Mouse (Mus musculus): ENCODE measurements around the gene Oard1. TPM values are rescaled to one million over a fixed set of nuclear protein-coding genes. Genes with fewer than 3 reads are reported as not detected.

Gene Oard1
- polyA plus RNA-seq, 1 experiment from 2014 or later: 82.5 TPM

DNA sequence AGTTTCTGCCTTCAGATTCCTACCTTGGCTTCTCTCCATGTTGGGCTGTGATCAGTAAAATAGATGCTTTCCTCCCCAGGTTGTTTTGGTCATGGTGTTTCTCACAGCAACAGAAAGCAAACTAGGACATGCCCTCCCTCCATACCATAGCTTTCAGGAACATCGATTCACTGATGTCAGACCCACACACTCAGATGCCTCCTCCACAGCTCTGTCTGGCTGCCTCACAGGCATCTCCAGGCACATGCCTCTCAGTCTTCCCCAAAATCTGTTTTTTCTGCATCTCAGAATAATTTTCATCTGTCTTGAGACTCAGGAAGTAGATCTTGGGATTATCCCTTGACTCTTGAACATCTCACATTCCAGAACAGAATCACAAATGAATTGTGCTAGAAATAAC lies 33.7 kb upstream of the Oard1 start:
- 81% methylated on average over 1 of the region's 1 CpGs for WGBS
- H3K27ac ChIP-seq (ENCODE audit: low read depth, low read length): no peak overlapping the region

DNA sequence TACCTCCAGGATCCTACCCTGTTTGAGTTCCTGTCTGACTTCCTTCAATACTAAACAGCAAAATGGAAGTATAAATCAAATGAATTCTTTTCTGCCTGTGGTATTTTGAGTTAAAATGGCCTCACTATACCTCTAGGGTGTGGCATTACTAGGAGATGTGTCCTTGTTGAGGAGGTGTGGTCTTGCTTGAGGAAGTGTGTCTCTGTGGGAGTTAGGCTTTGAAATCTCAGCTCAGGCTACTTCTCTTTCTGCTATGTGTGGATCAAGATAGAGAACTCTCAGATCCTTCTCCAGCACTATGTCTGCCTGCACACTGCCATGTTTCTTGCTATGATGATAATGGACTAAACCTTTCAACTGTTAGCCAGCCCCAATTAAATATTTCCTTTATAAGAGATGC lies 30.8 kb upstream of the Oard1 start:
- no peak overlapping the region for H3K4me3 ChIP-seq (ENCODE audit: low read length)
- no peak overlapping the region for H3K27ac ChIP-seq (ENCODE audit: low read depth, low read length)
- no peak overlapping the region for H3K9ac ChIP-seq (ENCODE audit: low read depth, low read length)
- no peaks in the 10 kb centered on the region for H3K4me1 ChIP-seq (ENCODE audit: control insufficient read depth, insufficient read depth, low read length)
- H3K4me2 ChIP-seq (replicated peaks; ENCODE audit: low read depth, low read length): no peak overlapping the region
- H3K36me3 ChIP-seq (ENCODE audit: control insufficient read depth, insufficient read depth, low read length): no peaks in the 10 kb centered on the region
- ATAC-seq (ENCODE audit: low FRiP score, low TSS enrichment): no peak
- H3K27me3 ChIP-seq (ENCODE audit: control insufficient read depth, insufficient read depth, low read length): no peaks in the 10 kb centered on the region
- no peaks in the 10 kb centered on the region for H3K9me3 ChIP-seq (ENCODE audit: control insufficient read depth, low read length)

More for the DNA sequence above, 33.7 kb upstream of the Oard1 start:
- Histone ChIP-seq H3K9me3 (ENCODE audit: control insufficient read depth, low read length) (no peaks in the 10 kb centered on the region), H3K4me1 (ENCODE audit: control insufficient read depth, insufficient read depth, low read length) (no peaks in the 10 kb centered on the region), H3K27me3 (ENCODE audit: control insufficient read depth, insufficient read depth, low read length) (no peaks in the 10 kb centered on the region), H3K4me3 (ENCODE audit: low read length) (no peak overlapping the region), H3K36me3 (ENCODE audit: control insufficient read depth, insufficient read depth, low read length) (no peaks in the 10 kb centered on the region), H3K4me2 (replicated peaks; ENCODE audit: low read depth, low read length) (no peak overlapping the region), H3K9ac (ENCODE audit: low read depth, low read length) (no peak overlapping the region)
- no peak for ATAC-seq (ENCODE audit: low FRiP score, low TSS enrichment)

DNA sequence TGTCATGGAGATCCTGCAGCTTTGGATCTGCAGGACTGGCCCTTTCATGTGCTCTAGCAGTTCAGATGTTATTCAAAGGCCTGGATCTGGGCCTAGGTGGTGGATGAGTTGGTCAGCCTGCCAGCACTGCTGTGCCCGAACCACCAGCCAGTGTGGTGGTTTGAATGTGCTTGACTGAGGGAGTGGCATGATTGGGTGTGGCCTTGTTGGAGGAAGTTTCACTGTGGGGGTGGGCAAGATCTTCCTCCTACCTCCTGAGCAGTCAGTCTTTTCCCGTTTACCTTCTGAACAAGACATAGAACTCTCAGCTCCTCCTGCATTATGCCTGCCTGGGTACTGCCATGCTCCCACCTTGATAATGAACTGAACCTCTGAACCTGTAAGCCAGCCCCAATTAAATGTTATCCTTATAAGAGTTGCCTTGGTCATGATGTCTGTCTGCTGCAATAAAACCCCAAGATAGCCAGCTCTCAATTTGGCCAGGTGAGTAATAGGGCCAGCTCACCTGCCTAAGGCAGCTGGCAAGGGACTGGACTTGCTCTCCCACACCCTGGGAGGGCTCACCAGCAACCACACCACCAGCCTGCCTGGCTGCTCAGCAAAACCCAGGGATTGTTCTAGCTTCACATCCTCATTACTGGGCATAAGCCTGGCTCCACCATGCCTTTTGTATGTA lies 23.9 kb upstream of the Oard1 start:
- Histone ChIP-seq H3K4me2 (replicated peaks; ENCODE audit: low read depth, low read length) (no peak overlapping the region), H3K9me3 (ENCODE audit: control insufficient read depth, low read length) (no peaks in the 10 kb centered on the region), H3K27ac (ENCODE audit: low read depth, low read length) (no peak overlapping the region), H3K27me3 (ENCODE audit: control insufficient read depth, insufficient read depth, low read length) (no peaks in the 10 kb centered on the region), H3K4me1 (ENCODE audit: control insufficient read depth, insufficient read depth, low read length) (no peaks in the 10 kb centered on the region), H3K9ac (ENCODE audit: low read depth, low read length) (no peak overlapping the region), H3K36me3 (ENCODE audit: control insufficient read depth, insufficient read depth, low read length) (peaks cover 49% of the 10 kb centered on the region), H3K4me3 (ENCODE audit: low read length) (no peak overlapping the region)
- 76% methylated on average over 2 of the region's 2 CpGs for WGBS
- no peak for ATAC-seq (ENCODE audit: low FRiP score, low TSS enrichment)

DNA sequence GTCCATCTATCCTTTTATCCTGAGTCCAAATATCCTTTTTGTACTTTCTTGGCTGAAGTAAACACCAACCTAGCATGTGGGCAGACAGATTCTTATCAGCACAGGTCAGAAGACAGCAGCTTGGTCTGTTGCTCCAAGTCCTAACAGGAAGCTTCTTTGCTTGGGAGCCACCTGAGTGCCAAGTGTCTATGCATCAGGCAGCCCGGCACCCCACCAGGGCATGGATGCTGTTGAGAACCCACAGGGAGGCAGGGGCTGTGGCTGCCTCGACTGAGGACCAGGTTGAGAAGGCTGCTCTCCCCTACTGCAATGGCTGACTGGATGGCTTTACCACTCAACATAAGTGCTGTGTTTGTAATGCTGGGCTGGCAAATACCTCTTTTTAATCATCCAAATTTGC lies 21.1 kb upstream of the Oard1 start:
- Histone ChIP-seq H3K9me3 (ENCODE audit: control insufficient read depth, low read length) (no peaks in the 10 kb centered on the region), H3K4me1 (ENCODE audit: control insufficient read depth, insufficient read depth, low read length) (no peaks in the 10 kb centered on the region), H3K36me3 (ENCODE audit: control insufficient read depth, insufficient read depth, low read length) (peaks cover 76% of the 10 kb centered on the region), H3K9ac (ENCODE audit: low read depth, low read length) (no peak overlapping the region), H3K27ac (ENCODE audit: low read depth, low read length) (no peak overlapping the region), H3K27me3 (ENCODE audit: control insufficient read depth, insufficient read depth, low read length) (no peaks in the 10 kb centered on the region), H3K4me2 (replicated peaks; ENCODE audit: low read depth, low read length) (no peak overlapping the region), H3K4me3 (ENCODE audit: low read length) (no peak overlapping the region)
- ATAC-seq (ENCODE audit: low FRiP score, low TSS enrichment): no peak
- 88% methylated on average over 2 of the region's 2 CpGs for WGBS

DNA sequence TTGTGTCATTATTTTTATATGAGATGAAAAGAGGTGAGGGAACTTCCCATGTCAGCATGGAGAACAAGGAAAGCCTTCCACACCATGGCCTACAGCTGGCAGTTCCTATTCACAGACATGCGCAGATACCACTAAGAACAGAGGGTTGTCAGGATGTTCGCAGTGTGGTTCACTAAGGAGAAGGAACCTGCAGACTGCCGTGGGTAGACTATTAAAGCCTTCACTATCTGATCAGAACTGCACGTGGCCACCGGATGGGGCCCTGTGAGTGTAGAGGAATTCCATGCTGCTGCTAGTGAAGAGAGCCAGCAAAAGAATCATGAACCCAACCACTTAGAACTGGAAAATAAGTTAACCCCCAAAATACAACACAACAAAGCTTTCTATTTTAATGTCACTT lies 20.4 kb upstream of the Oard1 start:
- H3K4me3 ChIP-seq (ENCODE audit: low read length): no peak overlapping the region
- no peaks in the 10 kb centered on the region for H3K9me3 ChIP-seq (ENCODE audit: control insufficient read depth, low read length)
- H3K9ac ChIP-seq (ENCODE audit: low read depth, low read length): no peak overlapping the region
- H3K27ac ChIP-seq (ENCODE audit: low read depth, low read length): no peak overlapping the region
- no peak for ATAC-seq (ENCODE audit: low FRiP score, low TSS enrichment)
- H3K27me3 ChIP-seq (ENCODE audit: control insufficient read depth, insufficient read depth, low read length): no peaks in the 10 kb centered on the region
- H3K36me3 ChIP-seq (ENCODE audit: control insufficient read depth, insufficient read depth, low read length): peaks cover 84% of the 10 kb centered on the region
- 95% methylated on average over 5 of the region's 5 CpGs for WGBS
- no peak overlapping the region for H3K4me2 ChIP-seq (replicated peaks; ENCODE audit: low read depth, low read length)
- H3K4me1 ChIP-seq (ENCODE audit: control insufficient read depth, insufficient read depth, low read length): no peaks in the 10 kb centered on the region

DNA sequence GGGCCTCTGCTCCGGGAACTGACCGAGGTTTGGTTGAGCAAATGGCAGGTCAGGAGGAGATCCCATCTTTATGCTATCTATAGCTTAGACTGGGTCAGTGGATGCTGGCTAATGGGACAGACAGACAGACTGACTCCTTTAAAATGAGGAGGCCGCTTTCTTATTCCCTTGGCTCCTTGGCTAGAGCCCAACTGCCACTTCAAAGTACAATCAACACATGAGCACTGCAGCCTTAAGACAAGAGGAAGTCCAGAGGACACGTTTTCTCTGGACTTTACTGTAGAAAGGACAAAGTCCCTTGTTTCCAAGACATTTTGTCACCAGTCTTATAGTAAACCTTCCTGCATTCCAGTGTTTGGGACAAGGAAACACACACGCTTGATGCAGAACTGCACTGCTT lies 18.4 kb upstream of the Oard1 start:
- H3K9me3 ChIP-seq (ENCODE audit: control insufficient read depth, low read length): no peaks in the 10 kb centered on the region
- no peak overlapping the region for H3K9ac ChIP-seq (ENCODE audit: low read depth, low read length)
- H3K4me2 ChIP-seq (replicated peaks; ENCODE audit: low read depth, low read length): no peak overlapping the region
- H3K27ac ChIP-seq (ENCODE audit: low read depth, low read length): no peak overlapping the region
- no peaks in the 10 kb centered on the region for H3K27me3 ChIP-seq (ENCODE audit: control insufficient read depth, insufficient read depth, low read length)
- no peaks in the 10 kb centered on the region for H3K4me1 ChIP-seq (ENCODE audit: control insufficient read depth, insufficient read depth, low read length)
- H3K36me3 ChIP-seq (ENCODE audit: control insufficient read depth, insufficient read depth, low read length): peaks cover 98% of the 10 kb centered on the region
- no peak for ATAC-seq (ENCODE audit: low FRiP score, low TSS enrichment)
- 92% methylated on average over 5 of the region's 5 CpGs for WGBS
- H3K4me3 ChIP-seq (ENCODE audit: low read length): no peak overlapping the region

DNA sequence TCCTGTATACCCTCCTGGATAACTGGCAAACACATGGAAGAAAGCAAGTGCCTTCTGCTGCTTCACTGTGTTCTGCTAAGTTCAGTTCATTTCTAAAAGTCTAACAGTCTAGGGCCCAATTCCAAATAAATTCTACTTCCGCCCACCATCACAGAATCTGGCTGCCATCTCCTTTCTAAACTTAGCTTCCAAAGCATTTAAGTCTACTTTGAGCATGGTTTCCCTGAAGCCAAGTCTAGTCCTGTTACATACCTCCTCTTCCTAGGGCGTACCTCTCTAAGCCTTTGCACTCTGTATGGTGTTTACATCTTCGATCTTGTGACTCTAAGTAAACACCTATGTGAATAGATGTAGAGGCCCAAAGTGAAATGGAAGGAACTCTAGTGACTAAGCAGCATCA lies 17.2 kb upstream of the Oard1 start:
- Histone ChIP-seq H3K9ac (ENCODE audit: low read depth, low read length) (no peak overlapping the region), H3K4me2 (replicated peaks; ENCODE audit: low read depth, low read length) (no peak overlapping the region), H3K4me3 (ENCODE audit: low read length) (no peak overlapping the region), H3K27ac (ENCODE audit: low read depth, low read length) (no peak overlapping the region), H3K9me3 (ENCODE audit: control insufficient read depth, low read length) (no peaks in the 10 kb centered on the region), H3K27me3 (ENCODE audit: control insufficient read depth, insufficient read depth, low read length) (no peaks in the 10 kb centered on the region), H3K4me1 (ENCODE audit: control insufficient read depth, insufficient read depth, low read length) (no peaks in the 10 kb centered on the region), H3K36me3 (ENCODE audit: control insufficient read depth, insufficient read depth, low read length) (peaks cover 91% of the 10 kb centered on the region)
- ATAC-seq (ENCODE audit: low FRiP score, low TSS enrichment): no peak
- WGBS: 95% methylated on average over 3 of the region's 3 CpGs

DNA sequence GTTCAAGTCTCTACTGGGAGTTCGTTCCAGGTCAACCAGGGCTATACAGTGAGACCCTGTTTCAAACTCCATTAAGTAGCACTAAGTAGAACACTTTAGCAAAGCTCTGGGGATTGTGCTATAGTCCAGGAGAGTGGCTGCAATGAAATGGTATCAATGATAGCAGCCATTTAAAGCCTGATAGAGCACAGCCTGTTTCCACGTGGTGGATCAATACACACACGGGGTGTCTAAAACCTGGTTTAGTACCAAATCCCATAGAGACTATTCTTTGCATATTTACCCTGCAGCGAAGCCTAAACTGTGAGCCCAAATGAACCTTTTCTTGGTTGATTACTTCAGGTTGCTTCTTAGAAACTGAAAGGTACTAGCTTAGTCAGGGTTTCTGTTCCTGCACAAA lies 8.1 kb upstream of the Oard1 start:
- Histone ChIP-seq H3K36me3 (ENCODE audit: control insufficient read depth, insufficient read depth, low read length) (peaks cover 36% of the 10 kb centered on the region), H3K4me2 (replicated peaks; ENCODE audit: low read depth, low read length) (no peak overlapping the region), H3K9me3 (ENCODE audit: control insufficient read depth, low read length) (no peaks in the 10 kb centered on the region), H3K4me3 (ENCODE audit: low read length) (no peak overlapping the region), H3K27ac (ENCODE audit: low read depth, low read length) (no peak overlapping the region), H3K4me1 (ENCODE audit: control insufficient read depth, insufficient read depth, low read length) (no peaks in the 10 kb centered on the region), H3K27me3 (ENCODE audit: control insufficient read depth, insufficient read depth, low read length) (no peaks in the 10 kb centered on the region), H3K9ac (ENCODE audit: low read depth, low read length) (no peak overlapping the region)
- ATAC-seq (ENCODE audit: low FRiP score, low TSS enrichment): no peak
- 88% methylated on average over 4 of the region's 4 CpGs for WGBS

DNA sequence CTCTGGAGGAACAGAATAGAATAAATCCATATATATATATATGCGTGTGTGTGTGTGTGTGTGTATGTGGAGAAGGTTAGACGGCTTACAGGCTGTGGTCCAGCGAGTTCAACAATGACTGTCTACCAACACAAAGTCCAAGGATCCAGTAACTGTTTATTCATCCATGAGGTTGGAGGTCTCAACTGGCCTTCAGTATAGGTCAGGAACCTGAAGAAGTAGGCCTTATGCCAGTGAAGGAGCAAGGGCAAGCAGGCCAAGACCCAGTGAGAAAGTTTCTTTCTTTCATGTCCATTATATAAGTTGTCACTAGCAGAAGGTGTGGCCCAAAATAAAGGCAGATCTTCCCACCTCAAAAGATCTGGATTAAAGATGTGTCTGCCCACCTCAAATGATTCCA lies 7.1 kb upstream of the Oard1 start:
- Histone ChIP-seq H3K9ac (ENCODE audit: low read depth, low read length) (no peak overlapping the region), H3K4me2 (replicated peaks; ENCODE audit: low read depth, low read length) (no peak overlapping the region), H3K9me3 (ENCODE audit: control insufficient read depth, low read length) (no peaks in the 10 kb centered on the region), H3K4me1 (ENCODE audit: control insufficient read depth, insufficient read depth, low read length) (peaks cover 7% of the 10 kb centered on the region; the same call in 1 of the 2 replicates), H3K36me3 (ENCODE audit: control insufficient read depth, insufficient read depth, low read length) (peaks cover 30% of the 10 kb centered on the region), H3K27ac (ENCODE audit: low read depth, low read length) (no peak overlapping the region), H3K4me3 (ENCODE audit: low read length) (no peak overlapping the region), H3K27me3 (ENCODE audit: control insufficient read depth, insufficient read depth, low read length) (no peaks in the 10 kb centered on the region)
- no peak for ATAC-seq (ENCODE audit: low FRiP score, low TSS enrichment)
- 92% methylated on average over 3 of the region's 3 CpGs for WGBS
